Mouse (Mus musculus): Measurements from ENCODE around the gene Rbm46.

DNA sequence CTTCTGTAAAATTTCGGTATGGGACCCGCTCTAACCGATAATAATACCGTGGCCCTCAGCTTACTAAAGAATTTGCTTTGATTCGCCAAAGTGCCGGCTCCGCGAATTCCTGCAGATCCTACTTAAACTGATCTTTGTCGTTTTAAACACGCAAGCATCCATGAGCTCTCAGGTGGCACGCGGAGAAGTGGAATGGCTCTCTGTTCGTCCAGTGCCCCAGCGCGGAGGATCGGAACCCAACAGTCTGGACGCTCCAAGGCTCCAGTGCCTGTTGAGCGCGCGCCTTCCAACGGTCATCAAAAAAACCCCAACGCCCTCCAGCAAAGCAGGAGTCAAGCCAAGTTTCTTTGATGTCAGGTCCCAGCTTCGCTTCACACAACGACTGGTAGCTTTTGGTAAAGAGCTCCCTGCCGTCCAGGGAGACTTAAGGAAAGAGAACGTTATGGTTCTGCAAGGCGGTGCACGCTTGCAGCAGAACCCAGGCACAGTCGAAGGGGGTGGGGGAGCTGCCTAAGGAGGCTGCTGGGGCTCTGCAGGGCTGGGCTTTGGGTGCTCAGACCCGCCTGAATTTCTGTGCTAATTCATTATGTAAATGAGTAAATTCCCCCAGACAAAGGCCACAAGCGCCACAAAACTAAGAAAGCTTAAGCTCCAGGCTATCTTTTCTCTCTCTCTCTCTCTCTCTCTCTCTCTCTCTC, 28.1 kb upstream of the Rbm46 start:
- TF ChIP-seq CTCF (IDR thresholded peaks at IDR 0.05; ENCODE audit: low read depth) (no peak), EP300 (optimal IDR thresholded peaks at IDR 0.05) (no peak)
